Mouse (Mus musculus): ENCODE data around the gene Vmn2r69. TPM values are rescaled to one million over a fixed set of nuclear protein-coding genes. Genes with fewer than 3 reads are reported as not detected.

Vmn2r69 gene
- not detected in 2 replicates for polyA plus RNA-seq (2015; fragmentation: Nextera tagmentation; extraction: Ambion mirVana)

GRCm38 (mm10) chr7:85415820-85416219 lies at the start of gene Vmn2r69:
Vmn2r69 (minus strand) TSS chr7:85415920.
- Histone ChIP-seq H3K9me3 (no peaks in the 10 kb centered on the region), H3K27ac (no peak within 1 kb of the TSS), H3K4me2 (replicated peaks) (no peak within 1 kb of the TSS), H3K4me1 (no peaks in the 10 kb centered on the region), H3K27me3 (no peaks in the 10 kb centered on the region), H3K4me3 (no peak within 1 kb of the TSS), H3K36me3 (no peaks in the 10 kb centered on the region), H3K9ac (no peak within 1 kb of the TSS)
- no peak for ATAC-seq (ENCODE audit: low FRiP score, low read depth)
- 75% methylated on average over 3 of the region's 3 CpGs for WGBS

Other genes starting within 250 kb of the Vmn2r69 start
- gene Vmn2r68, start 178.1 kb downstream of the Vmn2r69 start, polyA plus RNA-seq (2015; fragmentation: Nextera tagmentation; extraction: Ambion mirVana) = not detected in 2 replicates
- not detected in 2 replicates for gene Vmn2r71, start 147.2 kb upstream of the Vmn2r69 start, polyA plus RNA-seq (2015; fragmentation: Nextera tagmentation; extraction: Ambion mirVana)
- not detected in 2 replicates for gene Vmn2r70, start 153.3 kb upstream of the Vmn2r69 start, polyA plus RNA-seq (2015; fragmentation: Nextera tagmentation; extraction: Ambion mirVana)

All from limb, embryonic 13.5 days (tissue).